Mouse (Mus musculus): Measurements from ENCODE around the gene Optc. TPM values are rescaled to one million over a fixed set of nuclear protein-coding genes. Genes with fewer than 3 reads are reported as not detected.
A peak's percentile ranks its signal among the peaks of the same experiment; 100 is the strongest.

Optc gene
- polyA plus RNA-seq, 1 experiment from 2014 or later: 1.3 TPM

GRCm38 (mm10) chr1:133884090-133884489 lies 23.7 kb downstream of the Optc start:
- 84% methylated on average over 6 of the region's 6 CpGs for WGBS
- no peak overlapping the region for H3K4me3 ChIP-seq (ENCODE audit: low read depth, low read length)
- no peak overlapping the region for H3K4me2 ChIP-seq (replicated peaks; ENCODE audit: low read depth)
- no peak overlapping the region for H3K27ac ChIP-seq (replicated peaks)
- H3K4me1 ChIP-seq (replicated peaks; ENCODE audit: control insufficient read depth, insufficient read depth): no peaks in the 10 kb centered on the region; the same call in none of the 2 replicates
- no peaks in the 10 kb centered on the region for H3K36me3 ChIP-seq (ENCODE audit: control insufficient read depth, insufficient read depth, low read length)
- H3K27me3 ChIP-seq (ENCODE audit: control insufficient read depth, insufficient read depth, low read length): no peaks in the 10 kb centered on the region
- TF ChIP-seq CTCF (IDR thresholded peaks at IDR 0.05; ENCODE audit: low read depth) (no peak), EP300 (optimal IDR thresholded peaks at IDR 0.05) (no peak)
- no peak overlapping the region for H3K9ac ChIP-seq (ENCODE audit: low read length)
- no peak for ATAC-seq (ENCODE audit: low FRiP score, low TSS enrichment)
- H3K9me3 ChIP-seq (ENCODE audit: control insufficient read depth, low read length): no peaks in the 10 kb centered on the region
- no peak for DNase-seq (ENCODE audit: low spot score)

GRCm38 (mm10) chr1:133882283-133883217 lies 25.2 kb downstream of the Optc start:
- no peaks in the 10 kb centered on the region; the same call in 1 of the 2 replicates for H3K4me1 ChIP-seq (replicated peaks; ENCODE audit: control insufficient read depth, insufficient read depth)
- no peaks in the 10 kb centered on the region for H3K9me3 ChIP-seq (ENCODE audit: control insufficient read depth, low read length)
- WGBS: 44% methylated on average over 11 of the region's 11 CpGs
- peak; percentile 69 for ATAC-seq (ENCODE audit: low FRiP score, low TSS enrichment)
- H3K27ac ChIP-seq (replicated peaks): no peak overlapping the region
- H3K4me3 ChIP-seq (ENCODE audit: low read depth, low read length): no peak overlapping the region
- no peaks in the 10 kb centered on the region for H3K36me3 ChIP-seq (ENCODE audit: control insufficient read depth, insufficient read depth, low read length)
- H3K4me2 ChIP-seq (replicated peaks; ENCODE audit: low read depth): no peak overlapping the region
- H3K9ac ChIP-seq (ENCODE audit: low read length): no peak overlapping the region
- TF ChIP-seq EP300 (optimal IDR thresholded peaks at IDR 0.05): no peak
- no peak for TF ChIP-seq CTCF (IDR thresholded peaks at IDR 0.05; ENCODE audit: low read depth)
- H3K27me3 ChIP-seq (ENCODE audit: control insufficient read depth, insufficient read depth, low read length): no peaks in the 10 kb centered on the region
- peak; percentile 44 for DNase-seq (ENCODE audit: low spot score)

- no peaks in the 10 kb centered on the region; the same call in 1 of the 2 replicates for H3K4me1 ChIP-seq (replicated peaks; ENCODE audit: control insufficient read depth, insufficient read depth)
- H3K4me3 ChIP-seq (ENCODE audit: low read depth, low read length): no peak overlapping the region
- no peak for DNase-seq (ENCODE audit: low spot score)
- H3K4me2 ChIP-seq (replicated peaks; ENCODE audit: low read depth): no peak overlapping the region
- ATAC-seq (ENCODE audit: low FRiP score, low TSS enrichment): no peak
- H3K9me3 ChIP-seq (ENCODE audit: control insufficient read depth, low read length): no peaks in the 10 kb centered on the region
- 51% methylated on average over 6 of the region's 6 CpGs for WGBS
- H3K27ac ChIP-seq (replicated peaks): no peak overlapping the region
- H3K9ac ChIP-seq (ENCODE audit: low read length): no peak overlapping the region
- H3K36me3 ChIP-seq (ENCODE audit: control insufficient read depth, insufficient read depth, low read length): no peaks in the 10 kb centered on the region
- H3K27me3 ChIP-seq (ENCODE audit: control insufficient read depth, insufficient read depth, low read length): no peaks in the 10 kb centered on the region
- no peak for TF ChIP-seq CTCF (IDR thresholded peaks at IDR 0.05; ENCODE audit: low read depth)
- TF ChIP-seq EP300 (optimal IDR thresholded peaks at IDR 0.05): no peak
Observed at GRCm38 (mm10) chr1:133881813-133882212, 26.0 kb downstream of the Optc start.

GRCm38 (mm10) chr1:133878825-133879423 lies 28.9 kb downstream of the Optc start:
- no peaks in the 10 kb centered on the region for H3K36me3 ChIP-seq (ENCODE audit: control insufficient read depth, insufficient read depth, low read length)
- no peaks in the 10 kb centered on the region for H3K9me3 ChIP-seq (ENCODE audit: control insufficient read depth, low read length)
- no peak for ATAC-seq (ENCODE audit: low FRiP score, low TSS enrichment)
- WGBS: 67% methylated on average over 12 of the region's 12 CpGs
- TF ChIP-seq EP300 (optimal IDR thresholded peaks at IDR 0.05) (no peak), CTCF (IDR thresholded peaks at IDR 0.05; ENCODE audit: low read depth) (no peak)
- DNase-seq (ENCODE audit: low spot score): no peak
- H3K27me3 ChIP-seq (ENCODE audit: control insufficient read depth, insufficient read depth, low read length): no peaks in the 10 kb centered on the region
- H3K9ac ChIP-seq (ENCODE audit: low read length): no peak overlapping the region
- H3K4me1 ChIP-seq (replicated peaks; ENCODE audit: control insufficient read depth, insufficient read depth): no peaks in the 10 kb centered on the region; the same call in 1 of the 2 replicates
- no peak overlapping the region for H3K4me2 ChIP-seq (replicated peaks; ENCODE audit: low read depth)
- H3K27ac ChIP-seq (replicated peaks): no peak overlapping the region
- no peak overlapping the region for H3K4me3 ChIP-seq (ENCODE audit: low read depth, low read length)

- H3K4me1 ChIP-seq (replicated peaks; ENCODE audit: control insufficient read depth, insufficient read depth): no peaks in the 10 kb centered on the region; the same call in 1 of the 2 replicates
- WGBS: 76% methylated on average over 7 of the region's 7 CpGs
- no peaks in the 10 kb centered on the region for H3K36me3 ChIP-seq (ENCODE audit: control insufficient read depth, insufficient read depth, low read length)
- DNase-seq (ENCODE audit: low spot score) (no peak), ATAC-seq (ENCODE audit: low FRiP score, low TSS enrichment) (no peak)
- H3K27ac ChIP-seq (replicated peaks): no peak overlapping the region
- no peak overlapping the region for H3K4me3 ChIP-seq (ENCODE audit: low read depth, low read length)
- H3K27me3 ChIP-seq (ENCODE audit: control insufficient read depth, insufficient read depth, low read length): no peaks in the 10 kb centered on the region
- no peaks in the 10 kb centered on the region for H3K9me3 ChIP-seq (ENCODE audit: control insufficient read depth, low read length)
- TF ChIP-seq EP300 (optimal IDR thresholded peaks at IDR 0.05): no peak
- no peak for TF ChIP-seq CTCF (IDR thresholded peaks at IDR 0.05; ENCODE audit: low read depth)
- H3K9ac ChIP-seq (ENCODE audit: low read length): no peak overlapping the region
- H3K4me2 ChIP-seq (replicated peaks; ENCODE audit: low read depth): no peak overlapping the region
Observed at GRCm38 (mm10) chr1:133876936-133877335, 30.9 kb downstream of the Optc start.

Data from stomach, postnatal 0 days (tissue).